Mouse (Mus musculus): ENCODE measurements around the gene Kri1.

DNA sequence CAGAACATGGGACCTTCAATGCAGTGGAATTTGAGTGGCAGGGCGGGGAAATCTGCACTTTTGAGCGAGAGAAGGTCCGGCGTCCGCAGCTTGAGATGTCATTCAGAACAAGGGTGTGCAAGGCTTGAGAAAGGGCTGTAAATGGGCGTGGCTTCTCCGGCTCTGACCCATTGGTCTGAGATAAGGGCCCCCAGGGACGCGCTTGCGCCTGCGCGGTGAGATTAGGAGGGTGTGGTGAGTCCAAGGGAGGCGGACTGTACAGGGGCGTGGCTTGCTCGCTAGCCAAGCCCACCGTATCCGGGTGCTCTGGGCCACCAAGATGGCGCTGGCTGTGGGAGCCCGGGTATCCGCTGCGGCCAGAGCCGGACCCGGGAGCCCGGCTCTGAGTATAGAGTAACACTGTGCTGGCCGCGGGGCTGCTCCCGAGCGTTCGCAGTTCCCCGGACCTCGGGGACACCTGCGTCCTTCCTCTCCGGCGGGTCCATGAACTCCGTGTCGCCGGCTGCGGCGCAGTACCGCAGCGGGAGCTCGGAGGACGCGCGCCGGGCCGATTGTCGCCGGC, 22.7 kb downstream of the Kri1 start, which contains the start of gene Atg4d:
- no peak for TF ChIP-seq HCFC1 (IDR thresholded peaks at IDR 0.05; ENCODE audit: borderline replicate concordance, insufficient read depth, low read length)
- TF ChIP-seq CHD2 (IDR thresholded peaks at IDR 0.05; ENCODE audit: low read depth, low read length): no peak
- TF ChIP-seq ZNF384 (IDR thresholded peaks at IDR 0.05; ENCODE audit: low read depth, low read length): no peak
